Mouse (Mus musculus): ENCODE measurements at regions not wholly inside any gene's neighbourhood (a gene's known extent, or its start where the extent isn't known, plus 50 kb on each side); places are given as distances from the start of the nearest gene placed in this dataset.

DNA sequence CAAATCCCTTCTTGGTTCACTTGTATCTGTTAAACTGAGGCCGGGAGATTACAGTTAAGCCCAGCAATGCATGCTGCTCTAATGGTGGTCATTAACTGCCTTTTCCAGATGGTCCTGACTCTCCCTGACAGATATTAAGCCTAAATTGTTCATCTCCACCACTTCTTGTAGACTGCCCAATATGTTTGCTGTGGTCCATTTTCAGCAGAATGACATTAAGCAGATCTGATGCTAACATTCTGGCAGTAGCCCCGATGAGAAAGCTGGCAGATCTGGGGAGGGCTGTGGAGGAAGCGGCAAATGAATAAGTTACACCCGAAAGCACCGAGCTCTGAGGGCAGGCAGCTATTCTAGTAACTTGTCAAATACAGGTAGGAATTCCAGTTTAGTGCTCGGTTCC lies 123.5 kb upstream of the Cdh6 start:
- DNase-seq (ENCODE audit: low spot score) = no peak

DNA sequence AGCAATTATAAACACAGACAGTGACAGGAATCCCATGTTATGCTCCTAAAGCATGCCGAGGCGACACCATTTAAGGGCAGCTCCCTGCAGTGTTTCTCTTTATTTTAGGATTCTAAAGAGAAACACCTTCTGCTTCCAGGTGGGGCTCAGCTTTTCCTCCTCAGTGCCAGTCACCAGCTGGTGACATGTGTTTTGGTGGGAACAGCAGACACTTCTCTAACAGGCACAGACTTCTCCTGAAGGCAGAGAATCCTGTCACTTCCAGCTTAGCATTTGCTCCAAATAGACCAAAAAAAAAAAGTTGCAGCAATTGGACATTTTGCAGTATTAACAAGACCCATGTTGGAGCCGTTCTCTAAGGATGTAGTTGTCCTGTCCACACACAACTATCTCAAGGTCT lies 115.6 kb upstream of the Cdh6 start:
- no peak for DNase-seq (ENCODE audit: low spot score)

DNA sequence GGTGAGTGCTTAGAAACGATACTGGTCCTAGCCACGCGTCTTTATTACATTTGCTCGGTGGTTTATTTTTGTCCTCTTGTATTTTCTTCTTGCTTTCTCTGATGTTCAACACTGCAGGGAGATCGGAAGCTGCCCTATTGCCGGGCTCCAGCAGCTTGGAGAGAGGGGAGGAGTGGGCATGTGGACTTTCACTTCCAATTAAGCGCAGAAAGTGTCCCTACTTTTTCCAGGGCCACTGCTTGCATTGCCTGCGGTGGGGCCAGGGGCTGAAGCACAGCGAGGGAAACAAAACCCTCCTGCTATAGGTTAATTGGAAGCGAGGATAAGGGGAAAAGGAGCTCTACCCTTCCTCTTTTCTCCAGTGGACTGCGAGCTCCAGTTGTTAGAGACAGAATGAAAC lies 114.4 kb upstream of the Cdh6 start:
- DNase-seq (ENCODE audit: low spot score) = no peak

DNA sequence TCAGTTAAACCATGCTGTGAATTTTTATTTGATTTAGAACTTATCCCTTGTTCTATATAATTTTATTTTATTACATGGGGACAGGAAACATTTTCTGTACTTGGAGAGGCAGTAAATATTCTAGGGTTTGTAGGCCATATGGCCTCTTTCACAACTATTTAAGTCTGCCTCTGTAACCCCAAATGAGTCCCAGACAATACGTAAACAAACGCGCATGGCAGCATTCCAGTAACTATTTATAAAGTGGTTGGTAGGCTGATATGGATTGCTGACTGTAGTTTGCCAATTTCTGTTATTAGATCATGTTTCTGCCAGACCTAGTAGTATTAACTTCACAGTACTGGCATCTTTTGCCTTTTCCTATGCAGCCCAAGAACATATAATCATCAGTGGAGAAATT lies 111.9 kb upstream of the Cdh6 start:
- DNase-seq (ENCODE audit: low spot score) = peak; percentile 4

DNA sequence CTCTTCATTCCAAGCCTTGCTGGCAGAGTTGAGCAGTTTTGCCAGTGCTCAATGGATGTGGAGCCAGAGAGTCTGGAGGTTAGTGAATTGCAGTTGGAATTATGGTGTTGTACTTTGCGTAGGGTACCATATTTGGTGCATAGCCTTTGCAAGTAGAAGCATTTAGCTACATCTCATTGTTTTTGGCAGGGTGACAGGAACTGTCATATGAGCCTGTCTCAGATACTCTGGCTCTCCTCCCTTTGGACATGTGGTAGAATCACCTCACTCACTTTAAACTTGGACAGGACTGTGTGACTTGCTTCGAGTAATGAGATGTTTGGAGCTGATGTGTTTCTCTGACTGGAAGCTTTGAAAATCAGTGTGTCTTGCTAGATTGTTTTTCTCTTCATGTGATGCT lies 110.7 kb upstream of the Cdh6 start:
- DNase-seq (ENCODE audit: low spot score) = peak; percentile 4

DNA sequence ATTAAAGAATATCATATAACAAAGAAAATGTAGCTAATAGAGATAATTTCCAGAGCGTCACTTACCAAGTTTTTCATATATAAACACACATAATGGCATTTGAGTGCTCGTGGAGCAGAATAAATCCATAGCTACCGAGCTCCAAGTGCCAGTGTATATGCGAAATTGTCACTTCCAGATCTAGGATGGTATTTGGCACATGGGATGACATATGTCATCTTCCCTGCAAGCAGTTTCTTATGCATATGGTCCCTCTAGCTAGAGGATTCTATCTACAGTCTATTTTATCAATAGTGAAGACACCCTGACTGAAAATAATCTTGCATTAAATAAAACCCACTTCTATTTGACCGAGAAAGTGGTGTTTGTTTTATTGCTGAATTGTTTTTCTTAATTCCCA lies 109.6 kb upstream of the Cdh6 start:
- no peak for DNase-seq (ENCODE audit: low spot score)

DNA sequence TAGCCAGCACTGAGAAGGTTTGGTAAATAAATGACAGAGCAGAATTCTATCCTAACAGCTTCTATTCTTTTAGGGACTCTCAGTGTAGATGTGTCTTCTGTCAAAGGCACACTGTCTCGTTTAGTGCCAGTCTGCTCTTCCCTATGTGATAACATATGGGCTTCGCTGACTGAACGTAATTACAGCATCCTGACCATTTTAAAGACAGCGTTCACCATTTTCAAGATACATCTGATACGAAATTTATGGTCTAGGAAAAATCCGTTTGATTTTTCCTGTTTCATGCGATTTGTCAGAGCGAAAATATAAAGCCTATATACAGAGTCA lies 103.4 kb upstream of the Cdh6 start:
- DNase-seq (ENCODE audit: low spot score) = no peak

DNA sequence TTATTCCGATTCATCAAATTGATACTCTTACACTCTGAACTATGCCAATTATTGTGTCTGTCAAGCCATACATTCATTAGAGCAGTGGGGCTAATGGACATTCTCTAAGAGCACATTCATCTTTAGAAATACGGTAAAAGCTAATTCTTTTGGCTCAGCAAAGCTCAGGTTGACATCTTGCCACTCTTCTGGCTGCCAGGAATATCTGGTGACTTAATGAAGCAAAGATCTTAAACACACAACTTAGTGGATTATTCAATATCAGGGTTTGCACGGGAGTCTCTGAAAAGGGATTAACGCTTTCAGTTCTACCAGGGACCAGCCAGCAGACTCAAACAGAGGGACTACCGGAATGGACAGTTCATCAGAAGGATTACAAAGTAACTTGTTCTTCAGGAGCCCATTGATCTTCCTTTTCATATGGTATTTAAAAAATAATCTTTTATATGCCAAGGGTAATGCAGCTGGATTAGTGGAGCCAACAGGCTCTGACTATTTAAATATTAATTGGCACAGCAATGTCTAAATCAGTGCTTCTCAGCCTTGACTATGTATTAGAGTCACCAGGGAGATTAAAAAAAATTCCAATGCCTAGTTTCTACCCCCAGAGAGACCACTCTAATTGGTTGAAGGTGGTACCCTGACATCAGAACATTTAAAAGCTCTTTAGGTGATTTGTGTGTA lies 102.9 kb upstream of the Cdh6 start:
- DNase-seq (ENCODE audit: low spot score) = no peak

DNA sequence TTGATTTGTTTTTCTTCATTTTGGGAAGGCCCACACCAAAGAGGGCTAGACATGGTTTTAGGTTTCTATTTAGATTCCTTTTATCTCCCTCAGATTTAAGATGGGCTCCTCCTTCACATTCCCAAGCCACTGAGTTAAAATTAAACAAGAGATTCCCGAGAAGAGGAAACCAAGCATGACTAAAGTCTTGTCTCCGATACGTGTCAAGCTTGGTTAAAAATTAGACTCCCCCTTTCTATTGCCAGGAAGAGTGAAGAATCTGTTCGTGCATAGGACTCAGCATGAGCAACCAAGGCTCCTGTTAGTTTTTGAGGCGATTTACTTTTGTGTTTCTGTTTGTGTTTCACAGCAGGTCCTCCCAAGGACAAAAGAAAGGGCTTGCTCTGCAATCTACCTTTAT lies 101.9 kb upstream of the Cdh6 start:
- no peak for DNase-seq (ENCODE audit: low spot score)

DNA sequence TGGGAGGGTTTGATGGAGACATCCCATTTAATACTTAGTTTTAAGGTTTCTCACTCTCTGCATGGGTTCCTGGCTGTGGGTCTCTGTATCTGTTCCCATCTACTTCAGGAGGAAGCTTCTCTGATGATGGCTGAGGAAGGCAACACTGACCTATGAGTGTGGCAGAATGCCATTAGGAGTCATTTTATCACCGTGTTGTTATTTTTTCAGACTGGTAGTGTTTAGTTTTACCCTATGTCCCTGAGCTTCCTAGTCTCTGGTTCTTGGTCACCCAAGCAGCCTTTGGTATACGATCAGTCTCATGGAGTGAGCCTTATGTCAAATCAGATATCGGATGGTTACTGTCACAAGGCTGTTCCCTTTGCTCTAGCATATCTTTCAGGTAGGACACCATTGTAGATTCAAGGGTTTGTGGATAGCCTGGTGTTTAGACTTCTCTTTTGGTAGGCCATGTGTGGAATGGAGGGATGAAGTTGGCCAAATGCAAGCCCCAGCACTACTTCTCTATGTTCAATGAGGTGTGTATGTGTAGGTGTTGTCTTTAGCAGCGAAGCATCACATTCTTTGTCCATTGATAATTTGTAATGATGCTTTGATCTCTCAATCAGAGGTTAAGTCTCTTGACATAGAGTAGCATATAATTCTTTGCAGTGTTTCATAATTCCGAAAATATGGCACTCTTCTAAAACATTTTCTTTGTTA lies 101.0 kb upstream of the Cdh6 start:
- DNase-seq (ENCODE audit: low spot score) = no peak

DNA sequence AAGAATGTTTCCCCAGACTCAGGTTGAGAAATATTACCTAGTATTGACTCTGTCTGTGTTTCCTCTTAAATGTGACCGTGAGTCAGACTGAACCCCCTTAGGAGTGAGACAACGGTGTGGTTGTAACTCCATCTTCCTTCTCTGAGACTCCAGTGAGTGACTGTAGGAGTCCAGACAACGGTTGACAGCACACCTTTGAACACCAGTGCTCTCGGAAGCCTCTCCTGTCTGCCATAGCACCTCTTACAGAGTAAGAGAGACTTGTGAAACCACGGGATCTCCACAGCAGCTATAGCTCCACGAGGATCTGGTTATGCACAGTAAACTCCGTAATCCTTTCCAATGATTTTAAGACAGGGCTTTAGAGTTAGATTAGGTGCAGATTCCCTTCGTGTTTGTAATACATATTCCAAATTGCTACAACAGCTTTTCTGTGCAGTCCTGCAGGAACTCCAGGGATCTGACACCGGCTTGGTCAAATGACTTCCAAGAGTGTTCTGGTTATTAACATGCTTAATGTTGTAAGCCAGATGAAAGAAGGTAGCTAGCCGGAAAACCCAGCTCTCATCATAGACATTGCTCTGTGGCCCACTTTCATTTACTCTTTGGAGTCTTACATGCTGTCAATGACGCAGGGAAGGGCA lies 72.7 kb upstream of the Cdh6 start:
- DNase-seq (ENCODE audit: low spot score) = no peak

DNA sequence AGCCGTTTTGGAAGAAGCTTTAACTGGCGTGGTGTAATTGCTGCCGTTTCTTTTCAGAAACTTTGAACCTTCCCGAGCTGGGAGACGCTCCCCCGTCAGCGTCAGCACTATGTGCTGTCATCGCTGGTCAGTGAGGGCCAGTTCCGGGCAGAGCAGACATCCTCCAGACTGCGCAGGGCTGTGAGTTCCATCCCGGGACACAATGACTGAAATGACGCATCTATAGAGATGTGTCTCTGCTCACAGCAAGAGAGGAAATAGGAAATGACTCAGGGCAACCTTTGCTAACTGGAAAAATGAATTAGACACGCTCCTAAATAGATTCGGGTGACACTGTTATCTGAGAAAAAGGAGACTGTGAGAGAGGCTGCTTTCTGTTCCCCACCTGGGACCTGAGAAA lies 70.8 kb upstream of the Cdh6 start:
- no peak for DNase-seq (ENCODE audit: low spot score)

DNA sequence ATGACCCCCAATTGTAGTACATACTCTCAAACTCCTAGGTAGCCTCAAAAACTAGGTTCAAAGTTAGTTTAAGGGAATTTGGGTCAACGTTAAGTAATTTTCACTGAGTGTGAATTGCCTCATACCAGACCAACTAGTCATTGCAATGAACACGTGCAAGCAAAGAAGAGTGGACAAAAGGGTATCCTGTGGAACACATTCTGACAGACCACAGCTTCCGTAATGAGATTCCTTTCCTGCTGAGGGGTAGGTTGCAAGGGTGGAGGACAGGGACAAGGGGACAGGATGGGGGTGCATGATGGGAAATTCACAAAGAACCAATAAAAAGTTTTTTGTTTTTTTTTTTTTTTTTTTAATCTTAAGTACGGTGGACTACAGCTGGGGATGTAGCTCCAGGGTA lies 70.1 kb upstream of the Cdh6 start:
- no peak for DNase-seq (ENCODE audit: low spot score)

DNA sequence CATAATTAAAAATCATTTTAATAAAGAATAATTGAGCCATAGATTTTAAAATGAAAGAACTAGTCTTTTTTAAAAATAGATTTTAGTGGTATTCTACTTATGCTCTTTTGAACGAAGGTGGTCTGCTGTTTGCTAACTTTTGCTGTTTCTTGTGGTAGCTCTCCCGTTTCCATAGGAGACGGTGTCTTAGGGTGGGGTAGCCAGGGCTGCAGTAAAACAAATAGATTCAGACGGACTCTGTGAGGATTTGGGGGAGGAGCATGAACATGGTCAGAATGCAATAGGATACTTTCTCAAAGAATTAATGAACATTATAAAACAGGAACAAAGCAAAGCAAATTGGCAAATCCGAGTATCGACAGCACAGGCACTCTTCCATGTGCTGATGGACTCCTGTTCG lies 67.5 kb upstream of the Cdh6 start:
- DNase-seq (ENCODE audit: low spot score) = no peak

DNA sequence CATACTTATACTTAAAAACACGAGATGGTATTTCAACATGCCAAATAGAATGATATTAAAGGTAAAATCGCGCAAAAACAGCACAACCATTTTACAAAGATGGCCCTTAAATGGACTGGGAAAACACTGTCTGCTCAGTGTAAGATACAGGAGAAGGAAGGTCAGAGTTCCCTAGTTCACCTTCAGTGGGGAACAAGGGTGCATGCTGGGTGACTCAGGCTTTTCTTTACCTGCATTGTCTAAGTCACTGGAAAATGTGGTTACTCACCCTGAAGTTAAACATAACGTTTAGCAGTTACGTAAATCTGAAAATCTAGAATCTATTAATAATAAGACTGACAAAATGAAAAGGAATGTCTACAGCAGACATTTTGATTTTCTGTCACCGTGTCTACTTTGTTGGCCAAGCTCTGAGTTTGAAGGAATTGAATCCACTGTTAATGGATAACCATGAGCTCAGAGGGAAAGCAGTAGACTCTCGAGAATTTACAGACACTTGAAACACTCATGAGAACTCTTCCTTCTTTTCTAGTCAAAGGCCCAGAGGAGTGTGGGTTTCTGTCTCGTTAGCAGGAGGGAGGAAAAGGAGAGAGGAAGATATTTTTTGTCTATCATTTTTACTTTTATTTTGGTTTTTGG lies 63.5 kb upstream of the Cdh6 start:
- no peak for DNase-seq (ENCODE audit: low spot score)

DNA sequence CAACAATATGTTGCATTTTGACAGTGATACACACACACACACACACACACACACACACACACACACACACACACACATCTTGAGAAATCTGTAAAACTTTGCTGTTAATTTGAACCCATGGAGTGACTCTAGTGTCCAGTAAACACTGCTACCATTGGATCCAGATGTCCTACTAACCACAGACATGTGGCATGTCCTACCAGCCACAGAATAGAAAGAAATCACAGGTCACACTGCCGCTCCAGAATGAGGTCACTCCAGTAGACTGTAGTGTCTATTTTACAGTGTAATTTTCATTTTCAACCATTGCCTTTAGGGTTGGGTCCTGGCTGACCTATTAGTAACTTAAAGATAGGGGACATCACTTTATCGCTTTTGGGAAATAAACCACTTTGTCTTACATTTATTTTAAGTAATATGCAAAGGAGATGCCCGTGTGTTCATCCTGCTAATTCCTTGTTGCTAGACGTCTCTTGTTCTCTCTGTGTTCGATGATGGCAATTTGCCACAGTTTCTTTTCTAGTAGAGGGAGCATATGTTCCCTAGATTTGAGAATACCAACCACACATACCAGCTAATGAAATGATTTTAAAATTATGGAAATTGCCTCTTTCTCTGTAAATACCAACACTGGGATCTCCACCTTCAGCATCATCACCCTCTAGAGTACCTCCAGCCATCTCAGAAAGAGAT lies 59.2 kb upstream of the Cdh6 start:
- DNase-seq (ENCODE audit: low spot score) = no peak

DNA sequence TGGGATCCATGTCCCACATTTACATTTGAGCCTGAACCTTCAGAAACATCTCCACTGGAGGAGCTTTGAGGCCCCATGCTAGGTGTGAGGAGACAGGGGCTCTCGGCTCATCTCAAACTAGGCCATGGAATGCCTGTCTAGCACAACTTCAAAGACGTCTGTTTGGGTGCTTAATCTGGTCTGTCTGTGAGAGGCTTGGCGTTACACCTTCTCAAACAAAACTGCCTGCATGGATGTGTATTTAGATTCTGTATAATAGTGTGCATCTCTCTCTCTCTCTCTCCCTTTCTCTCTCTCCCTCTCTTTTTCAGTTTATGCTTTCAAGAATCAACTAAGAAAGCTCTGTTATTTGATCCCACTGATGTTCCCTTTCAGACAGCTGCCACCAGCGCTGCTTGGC lies 58.1 kb upstream of the Cdh6 start:
- DNase-seq (ENCODE audit: low spot score) = no peak

DNA sequence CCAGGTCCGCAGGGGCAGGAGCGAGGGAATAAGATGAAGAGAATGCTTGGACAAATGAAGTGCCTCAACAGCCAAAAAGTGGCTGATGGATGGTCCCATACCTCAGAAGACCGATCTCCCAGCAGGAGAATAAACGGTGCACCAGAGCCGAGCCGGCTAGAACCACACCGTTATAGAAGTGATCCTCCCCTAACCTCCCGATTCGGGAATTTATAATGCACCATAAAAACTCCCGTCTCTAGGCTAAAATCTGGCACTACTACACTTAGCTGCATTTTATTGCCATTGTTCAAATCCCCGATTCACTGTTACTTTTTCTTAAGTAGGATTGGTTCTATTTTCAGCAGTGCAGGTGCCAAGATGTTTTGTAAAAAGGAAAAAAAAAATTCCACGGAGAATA lies 54.6 kb upstream of the Cdh6 start:
- DNase-seq (ENCODE audit: low spot score) = no peak
